Mouse (Mus musculus): Measurements from ENCODE around the gene Dnmt3b.
"Not testable (repeated sequence)": the region's sequence is repeated elsewhere in the genome, so short reads cannot be mapped to it uniquely, and the experiment has no call there.

The Dnmt3b gene

GRCm38 (mm10) chr2:153712646-153713091 is 63.4 kb downstream of the Dnmt3b start:
- no peak for DNase-seq (ENCODE audit: low read depth, low spot score)

- DNase-seq (ENCODE audit: low read depth, low spot score), result peak; percentile 27
Observed at GRCm38 (mm10) chr2:153713227-153713626, 64.0 kb downstream of the Dnmt3b start.

GRCm38 (mm10) chr2:153717861-153718260 is 68.6 kb downstream of the Dnmt3b start:
- DNase-seq (ENCODE audit: low read depth, low spot score), result not testable (repeated sequence)

GRCm38 (mm10) chr2:153723098-153723497 is 73.8 kb downstream of the Dnmt3b start:
- DNase-seq (ENCODE audit: low read depth, low spot score), result no peak

- no peak for DNase-seq (ENCODE audit: low read depth, low spot score)
Observed at GRCm38 (mm10) chr2:153724424-153724823, 75.2 kb downstream of the Dnmt3b start.

- no peak for DNase-seq (ENCODE audit: low read depth, low spot score)
Observed at GRCm38 (mm10) chr2:153724871-153725270, 75.6 kb downstream of the Dnmt3b start.

- no peak for DNase-seq (ENCODE audit: low read depth, low spot score)
Observed at GRCm38 (mm10) chr2:153725291-153725690, 76.0 kb downstream of the Dnmt3b start.

- no peak for DNase-seq (ENCODE audit: low read depth, low spot score)
Observed at GRCm38 (mm10) chr2:153734033-153734432, 84.8 kb downstream of the Dnmt3b start.
